Mouse (Mus musculus) kidney, embryonic 16.5 days (tissue): ENCODE measurements around the gene Sema3c. TPM values are rescaled to one million over a fixed set of nuclear protein-coding genes. Genes with fewer than 3 reads are reported as not detected.

Source experiments
- ATAC-seq: fragments of 200-750 bp; cut with Nextera tagmentation; 2 replicates; pipeline ENCODE4 v1.8.0; 2017; ENCODE audit warnings: moderate TSS enrichment; ENCODE audit not compliant: low FRiP score, low TSS enrichment
- H3K27ac ChIP-seq: fragments of 300-500 bp; sonication (generic); 2 replicates; pipeline ENCODE4 v1.5.1; 2014; ENCODE audit warnings: low read length
- H3K27me3 ChIP-seq: fragments of 300-500 bp; sonication (generic); 2 replicates; pipeline ENCODE4 v1.6.1; 2014; ENCODE audit warnings: low read length, control low read depth, mixed read lengths; ENCODE audit not compliant: insufficient read depth
- H3K36me3 ChIP-seq: fragments of 300-500 bp; sonication (generic); 2 replicates; pipeline ENCODE4 v1.6.1; 2014; ENCODE audit warnings: low read length, control low read depth, mixed read lengths; ENCODE audit not compliant: insufficient read depth
- H3K4me1 ChIP-seq: fragments of 300-500 bp; sonication (generic); 2 replicates; pipeline ENCODE4 v1.6.1; 2014; ENCODE audit warnings: low read length, control low read depth, mixed read lengths; ENCODE audit not compliant: insufficient read depth
- H3K4me2 ChIP-seq: fragments of 300-500 bp; sonication (generic); replicated peaks from 2 replicates; pipeline ENCODE4 v1.6.1; 2014; ENCODE audit warnings: low read depth, low read length
- H3K4me3 ChIP-seq: fragments of 300-500 bp; sonication (generic); 2 replicates; pipeline ENCODE4 v1.5.1; 2014; ENCODE audit warnings: mild to moderate bottlenecking, low read length
- H3K9ac ChIP-seq: fragments of 300-500 bp; sonication (generic); replicated peaks from 2 replicates; pipeline ENCODE4 v1.6.1; 2014; ENCODE audit warnings: low read length
- H3K9me3 ChIP-seq: fragments of 300-500 bp; sonication (generic); 2 replicates; pipeline ENCODE4 v1.6.1; 2016; ENCODE audit warnings: low read length, control low read depth
- WGBS: fragments of 180-500 bp; shearing (Covaris S2); extraction: QIAGEN DNeasy Blood & Tissue Kit; methylation state at CpG from one replicate; pipeline ENCODE4 v1.1.7; 2014; 5-methylcytosine and 5-hydroxymethylcytosine counted together
- polyA plus RNA-seq: library from polyadenylated mRNA; unstranded; fragments of >200 nt; fragmentation: Nextera tagmentation; extraction: Ambion mirVana; gene quantifications from 2 replicates; pipeline ENCODE4 v1.2.1, GENCODE M21; 2015

Gene Sema3c
- polyA plus RNA-seq, 1 experiment from 2014 or later: 92.4 TPM

DNA sequence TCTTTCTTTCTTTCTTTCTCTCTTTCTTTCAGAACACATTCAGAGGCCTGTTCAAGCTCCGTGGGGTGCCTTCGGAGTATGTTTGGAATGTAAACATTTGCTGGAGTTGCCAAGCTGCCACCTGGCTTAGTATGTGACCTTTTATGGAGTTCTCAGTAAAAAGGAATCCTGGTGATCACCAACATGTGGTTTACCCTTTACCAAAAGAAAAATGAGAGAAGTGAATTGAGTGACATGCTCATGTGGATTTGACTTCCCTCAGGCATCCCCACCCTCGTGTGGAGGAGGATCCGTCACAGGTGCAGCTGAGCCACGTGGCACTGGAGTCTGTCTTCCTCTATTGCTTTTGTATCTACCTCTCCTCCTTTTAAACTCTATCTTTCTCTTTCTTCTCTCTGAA lies 173.1 kb downstream of the Sema3c start:
- Histone ChIP-seq H3K9me3 (no peaks in the 10 kb centered on the region), H3K4me1 (0 out of 2 replicates have a peak, but pooled peaks cover 5% of the 10 kb centered on the region), H3K36me3 (no peaks in the 10 kb centered on the region), H3K4me2 (no peak overlapping the region), H3K27ac (no peak overlapping the region), H3K27me3 (no peaks in the 10 kb centered on the region), H3K9ac (no peak overlapping the region), H3K4me3 (no peak overlapping the region)
- 29% methylated on average over 5 of the region's 5 CpGs for WGBS
- ATAC-seq: no peak

DNA sequence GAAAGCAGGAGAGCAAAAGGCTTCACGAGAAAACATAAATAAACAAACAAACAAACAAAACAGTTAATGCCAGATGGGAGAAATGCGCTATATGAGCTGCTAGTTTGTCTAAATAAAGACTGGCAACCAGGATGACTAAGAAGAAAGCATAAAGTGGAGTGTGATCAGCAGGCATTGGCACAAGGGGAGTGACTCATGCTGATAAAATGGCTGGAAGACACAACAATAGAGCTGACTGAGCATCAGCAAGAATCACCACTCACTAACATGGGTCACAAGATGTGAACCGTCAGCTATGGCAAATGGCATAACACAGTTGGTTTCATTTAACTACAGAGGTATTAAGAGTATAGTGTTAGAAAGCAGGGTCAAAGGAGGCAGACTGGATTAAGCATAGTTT lies 174.2 kb downstream of the Sema3c start:
- ATAC-seq: no peak
- no peaks in the 10 kb centered on the region for H3K36me3 ChIP-seq
- WGBS: 90% methylated on average over 3 of the region's 3 CpGs
- no peaks in the 10 kb centered on the region for H3K27me3 ChIP-seq
- no peak overlapping the region for H3K4me2 ChIP-seq
- H3K27ac ChIP-seq: no peak overlapping the region
- H3K4me1 ChIP-seq: 0 out of 2 replicates have a peak, but pooled peaks cover 5% of the 10 kb centered on the region
- H3K9me3 ChIP-seq: no peaks in the 10 kb centered on the region
- no peak overlapping the region for H3K9ac ChIP-seq
- no peak overlapping the region for H3K4me3 ChIP-seq

DNA sequence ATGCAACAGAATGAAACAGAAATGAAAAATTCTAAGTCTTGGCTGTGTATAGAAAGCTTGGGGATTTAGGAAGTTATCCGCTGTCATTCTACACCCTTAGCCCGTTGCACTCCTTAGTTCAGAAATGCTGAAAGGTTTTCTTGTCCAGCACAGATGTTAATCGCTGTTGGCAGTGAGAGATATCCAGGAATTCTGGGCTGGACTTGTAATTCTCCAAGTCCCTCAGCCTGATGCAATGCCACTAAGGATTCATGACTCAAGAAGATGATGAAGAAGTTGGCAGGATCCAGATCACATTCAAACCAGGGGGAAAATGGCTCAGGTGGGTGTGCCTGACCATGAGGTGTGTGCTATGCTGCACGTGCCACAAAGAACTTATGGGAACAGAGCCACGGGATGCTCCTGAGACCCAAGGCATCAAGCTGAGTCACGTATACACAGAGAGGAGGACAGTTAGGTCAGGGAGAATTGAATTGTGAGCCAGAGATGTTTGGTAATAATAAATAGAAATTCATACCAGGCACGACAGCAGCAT lies 179.5 kb downstream of the Sema3c start:
- H3K9me3 ChIP-seq: 0 out of 2 replicates have a peak, but pooled peaks cover 4% of the 10 kb centered on the region
- no peaks in the 10 kb centered on the region for H3K27me3 ChIP-seq
- no peaks in the 10 kb centered on the region for H3K36me3 ChIP-seq
- no peak overlapping the region for H3K9ac ChIP-seq
- H3K4me3 ChIP-seq: no peak overlapping the region
- no peak overlapping the region for H3K4me2 ChIP-seq
- 82% methylated on average over 7 of the region's 7 CpGs for WGBS
- ATAC-seq: no peak
- no peaks in the 10 kb centered on the region for H3K4me1 ChIP-seq
- no peak overlapping the region for H3K27ac ChIP-seq

DNA sequence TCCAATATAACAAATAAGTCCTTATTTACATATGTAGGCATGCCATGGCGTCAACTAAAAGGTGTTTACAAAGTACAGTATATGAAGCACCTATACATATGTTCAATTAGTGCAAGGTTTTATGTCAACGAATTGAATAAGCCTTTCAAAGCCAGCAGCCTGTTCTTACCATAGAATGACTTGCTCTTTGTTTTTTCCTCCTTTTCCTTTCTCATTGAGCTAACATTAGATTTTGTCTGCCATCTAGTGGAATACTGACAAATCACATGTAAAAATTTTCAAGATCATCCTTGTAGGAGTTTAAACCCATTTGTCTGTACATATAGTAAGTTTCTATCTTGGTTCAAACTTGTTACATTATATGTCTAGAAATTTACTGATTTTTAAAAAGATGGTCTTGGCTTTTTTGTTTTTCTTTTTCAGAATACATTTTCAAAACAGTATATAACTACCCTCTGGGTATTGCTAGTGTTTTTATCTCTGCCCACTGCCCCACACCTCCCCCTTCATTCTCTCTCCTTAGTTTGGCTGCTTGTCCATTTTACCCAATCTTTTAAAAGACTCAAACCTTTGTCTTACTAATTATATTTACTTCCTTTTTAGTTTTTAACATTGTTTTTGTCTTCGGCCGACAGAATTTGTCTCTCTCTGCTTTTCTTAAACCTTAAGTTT lies 192.1 kb downstream of the Sema3c start:
- no peak overlapping the region for H3K9ac ChIP-seq
- H3K36me3 ChIP-seq: no peaks in the 10 kb centered on the region
- H3K4me3 ChIP-seq: no peak overlapping the region
- H3K4me1 ChIP-seq: no peaks in the 10 kb centered on the region
- H3K27ac ChIP-seq: no peak overlapping the region
- ATAC-seq: no peak
- H3K4me2 ChIP-seq: no peak overlapping the region
- no peaks in the 10 kb centered on the region for H3K27me3 ChIP-seq
- no peaks in the 10 kb centered on the region for H3K9me3 ChIP-seq
- 59% methylated on average over 4 of the region's 4 CpGs for WGBS

DNA sequence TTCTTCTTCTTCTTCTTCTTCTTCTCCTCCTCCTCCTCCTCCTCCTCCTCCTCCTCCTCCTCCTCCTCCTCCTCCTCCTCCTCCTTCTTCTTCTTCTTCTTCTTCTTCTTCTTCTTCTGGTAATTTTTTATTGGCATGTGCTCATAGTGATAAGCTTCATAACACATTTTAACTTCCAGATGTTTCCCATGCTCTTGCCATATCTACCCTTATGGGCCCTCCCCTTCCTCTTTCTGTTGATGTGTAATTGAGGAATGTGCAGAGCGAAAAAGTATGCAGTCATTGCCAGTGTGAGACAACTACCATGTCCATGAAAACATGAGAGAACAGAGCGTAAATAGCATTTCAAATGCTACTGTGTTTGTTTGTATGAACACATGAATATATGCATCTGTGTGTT lies 196.2 kb downstream of the Sema3c start:
- Histone ChIP-seq H3K36me3 (no peaks in the 10 kb centered on the region), H3K4me3 (no peak overlapping the region), H3K4me2 (no peak overlapping the region), H3K27me3 (no peaks in the 10 kb centered on the region), H3K9me3 (0 out of 2 replicates have a peak, but pooled peaks cover 4% of the 10 kb centered on the region), H3K9ac (no peak overlapping the region), H3K27ac (no peak overlapping the region), H3K4me1 (no peaks in the 10 kb centered on the region)
- 90% methylated on average over 2 of the region's 2 CpGs for WGBS
- no peak for ATAC-seq

DNA sequence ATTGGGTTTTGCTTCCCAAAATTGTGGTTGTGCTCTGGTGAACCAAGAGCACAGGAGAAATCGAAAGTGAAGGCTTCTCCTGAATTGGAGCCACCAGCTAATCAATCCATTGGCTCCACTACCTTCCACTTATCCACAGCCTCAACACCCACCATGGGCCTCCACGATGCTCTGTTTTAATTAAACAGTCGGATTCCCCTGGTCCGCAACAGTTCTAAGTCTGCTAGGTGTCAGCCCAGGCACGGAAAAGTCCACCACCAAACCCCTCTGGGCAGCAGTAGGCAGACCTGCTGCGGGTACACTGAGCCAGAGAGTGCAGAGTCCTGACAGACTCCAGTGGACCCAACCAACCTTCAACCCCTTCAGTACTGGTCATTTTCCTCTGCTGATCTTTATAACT lies 202.5 kb downstream of the Sema3c start:
- H3K27me3 ChIP-seq: no peaks in the 10 kb centered on the region
- H3K4me3 ChIP-seq: no peak overlapping the region
- no peaks in the 10 kb centered on the region for H3K36me3 ChIP-seq
- H3K9ac ChIP-seq: no peak overlapping the region
- no peak overlapping the region for H3K4me2 ChIP-seq
- H3K9me3 ChIP-seq: 0 out of 2 replicates have a peak, but pooled peaks cover 4% of the 10 kb centered on the region
- WGBS: 93% methylated on average over 6 of the region's 6 CpGs
- ATAC-seq: no peak
- H3K4me1 ChIP-seq: no peaks in the 10 kb centered on the region
- H3K27ac ChIP-seq: no peak overlapping the region

Other genes starting within 250 kb of the Sema3c start
- gene Speer4f2, start 201.1 kb upstream of the Sema3c start, polyA plus RNA-seq: not detected in 2 replicates
- 0.12 TPM in 1 of 2 replicates, not detected in the other for gene Speer4f1, start 98.2 kb upstream of the Sema3c start, polyA plus RNA-seq